Mouse (Mus musculus): Measurements from ENCODE around the gene Vmn1r227. TPM values are rescaled to one million over a fixed set of nuclear protein-coding genes. Genes with fewer than 3 reads are reported as not detected.

The Vmn1r227 gene
- total RNA-seq (2023) = not detected

DNA sequence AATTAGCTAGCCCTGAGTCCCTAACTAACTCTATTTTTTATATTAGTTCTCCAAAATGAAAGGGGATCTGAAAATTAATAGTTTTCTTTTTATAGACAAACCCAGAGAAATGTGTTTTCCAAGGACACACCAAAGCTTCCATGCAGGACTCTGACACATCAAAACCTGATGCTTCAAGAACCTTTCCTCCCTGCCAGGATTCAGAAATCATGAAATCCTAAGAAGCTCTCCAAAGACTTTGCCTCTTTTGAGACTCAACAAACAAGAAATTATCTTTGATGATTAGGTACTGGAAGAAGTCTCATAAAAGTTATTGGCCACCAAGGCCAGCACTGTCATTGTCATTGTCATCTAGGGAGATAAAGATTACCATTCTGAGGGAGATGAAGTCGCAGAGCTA is at the start of gene Vmn1r227:
Gene Vmn1r227 (plus strand): TSS at position 301 of the 400 bp plus-strand sequence.

DNA sequence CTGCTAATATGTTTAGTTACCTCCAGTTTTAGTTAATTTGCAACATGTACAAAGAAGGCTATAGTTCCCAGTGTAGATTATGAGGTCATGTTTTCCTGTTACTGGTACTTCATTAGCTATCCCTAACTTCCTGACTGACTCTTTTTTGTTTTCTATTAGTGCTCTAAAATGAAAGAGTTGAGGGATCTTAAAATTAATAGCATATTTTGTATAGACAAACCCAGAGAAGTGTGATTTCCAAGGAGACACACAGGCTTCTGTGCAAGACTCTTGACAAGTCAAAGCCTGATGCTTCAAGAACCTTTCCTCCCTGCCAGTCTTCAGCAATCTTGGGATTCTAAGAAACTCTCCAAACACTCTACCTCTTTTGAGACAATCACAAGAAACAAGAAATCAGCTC is 47.1 kb upstream of the Vmn1r227 start, which contains the start of gene Vmn1r226:
Gene Vmn1r226 (plus strand): TSS at position 301 of the 400 bp plus-strand sequence.

DNA sequence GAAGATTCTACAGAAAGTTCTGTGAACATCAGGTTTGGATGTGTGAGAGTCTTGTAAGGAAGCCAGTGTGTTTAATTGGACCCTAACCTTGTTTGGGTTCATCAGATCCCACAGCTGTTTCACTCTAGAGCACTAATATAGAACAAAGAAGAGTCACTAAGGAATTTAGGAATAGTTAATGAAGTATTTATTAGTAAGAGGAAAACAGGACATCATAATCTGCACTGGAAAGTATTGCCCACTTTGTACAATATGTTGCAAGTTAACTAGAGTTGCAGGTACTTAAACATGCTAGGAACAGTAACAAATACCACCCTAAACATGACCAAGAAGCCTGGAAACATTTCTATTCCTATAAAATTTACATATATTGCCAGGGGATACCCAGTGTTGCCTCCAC is 56.4 kb downstream of the Vmn1r227 start, which contains the start of gene Vmn1r228:
Gene Vmn1r228 (minus strand): TSS at position 101 of the 400 bp plus-strand sequence.

Other genes with a start within 250 kb of the Vmn1r227 start
- not detected for gene Vmn2r108, start 248.5 kb upstream of the Vmn1r227 start, total RNA-seq (2023)
- not detected for gene Vmn1r225, start 231.7 kb upstream of the Vmn1r227 start, total RNA-seq (2023)
- not detected for gene Vmn2r109, start 165.1 kb upstream of the Vmn1r227 start, total RNA-seq (2023)
- not detected for gene Vmn2r110, start 133.4 kb upstream of the Vmn1r227 start, total RNA-seq (2023)
- not detected for gene Fpr-rs3, start 105.0 kb upstream of the Vmn1r227 start, total RNA-seq (2023)
- gene Vmn1r226, start 47.0 kb upstream of the Vmn1r227 start, total RNA-seq (2023) = not detected
- not detected for gene Vmn1r228, start 56.3 kb downstream of the Vmn1r227 start, total RNA-seq (2023)
- gene Vmn1r229, start 81.7 kb downstream of the Vmn1r227 start, total RNA-seq (2023) = not detected
- gene Vmn1r230, start 110.6 kb downstream of the Vmn1r227 start, total RNA-seq (2023) = not detected
- not detected for gene Vmn1r231, start 175.2 kb downstream of the Vmn1r227 start, total RNA-seq (2023)
- gene Vmn1r232, start 189.9 kb downstream of the Vmn1r227 start, total RNA-seq (2023) = not detected
- gene Ppp2r1a, start 215.5 kb downstream of the Vmn1r227 start, total RNA-seq (2023) = 286 TPM

Data from CD4-positive naive resting alpha-beta T cell, adult 57 days (primary cell).